Mouse (Mus musculus): ENCODE measurements at regions not wholly inside any gene's neighbourhood (a gene's known extent, or its start where the extent isn't known, plus 50 kb on each side); places are given as distances from the start of the nearest gene placed in this dataset.

GRCm38 (mm10) chr17:48726460-48726859, 205.7 kb upstream of the Lrfn2 start:
- no peak for TF ChIP-seq GATA1 (IDR thresholded peaks at IDR 0.05; ENCODE audit: low read length)
- no peak for TF ChIP-seq TAL1 (IDR thresholded peaks at IDR 0.05; ENCODE audit: low read length)

All from erythroblast, embryonic 14.5 days (primary cell).